Mouse (Mus musculus) stomach, postnatal 0 days (tissue): Measurements from ENCODE around the gene Zfp963.

Experiments used
- CTCF ChIP-seq: IDR thresholded peaks from 2 replicates; pipeline ENCODE4 v1.5.1; 2016; ENCODE audit warnings: antibody characterized with exemption, low read depth, mild to moderate bottlenecking, moderate library complexity
- EP300 ChIP-seq: optimal IDR thresholded peaks from 2 replicates; pipeline ENCODE3; 2016; ENCODE audit warnings: antibody characterized with exemption

- TF ChIP-seq CTCF (no peak), EP300 (no peak)
These were observed 45.1 kb upstream of the Zfp963 start for GRCm38 (mm10) chr8:69794901-69795300.
